Mouse (Mus musculus) gonadal fat pad, adult 2 months (tissue): Measurements from ENCODE around the gene Gata5. TPM values are rescaled to one million over a fixed set of nuclear protein-coding genes. Genes with fewer than 3 reads are reported as not detected.

Experiments
- polyA plus RNA-seq: library from polyadenylated mRNA; depleted of rRNA; stranded (reverse); fragments of >200 nt; gene quantifications from 2 replicates; pipeline ENCODE4 v1.2.3, GENCODE M21; 2012; rRNA removed

Gene Gata5
- polyA plus RNA-seq, 1 experiment = 0.70 TPM

Other genes with a start within 250 kb of the Gata5 start
- 1.4 and 1.5 TPM in 2 replicates for gene Hrh3, start 230.2 kb downstream of the Gata5 start, polyA plus RNA-seq
- gene Osbpl2, start 215.4 kb downstream of the Gata5 start, polyA plus RNA-seq = 57.3 and 63.2 TPM in 2 replicates
- gene Adrm1, start 163.2 kb downstream of the Gata5 start, polyA plus RNA-seq = 103 and 106 TPM in 2 replicates
- gene Lama5, start 108.8 kb downstream of the Gata5 start, polyA plus RNA-seq = 43.9 and 61.8 TPM in 2 replicates
- gene Rps21, start 77.3 kb downstream of the Gata5 start, polyA plus RNA-seq = 3,429 and 4,309 TPM in 2 replicates
- gene Cables2, start 61.2 kb downstream of the Gata5 start, polyA plus RNA-seq = 30.8 and 33.2 TPM in 2 replicates
- gene Rbbp8nl, start 44.8 kb downstream of the Gata5 start, polyA plus RNA-seq = 3.6 and 4.2 TPM in 2 replicates
- gene Slco4a1, start 121.5 kb upstream of the Gata5 start, polyA plus RNA-seq = 47.9 and 50.4 TPM in 2 replicates
- gene Ntsr1, start 165.3 kb upstream of the Gata5 start, polyA plus RNA-seq = 4.3 and 4.4 TPM in 2 replicates
- gene Mrgbp, start 246.6 kb upstream of the Gata5 start, polyA plus RNA-seq = 19.9 and 20.0 TPM in 2 replicates